Mouse (Mus musculus): ENCODE measurements around the gene Paqr5.

The Paqr5 gene

GRCm38 (mm10) chr9:61960753-61961152, 65.9 kb downstream of the Paqr5 start:
- peak in 1 of 2 experiments; percentile 73 for DNase-seq (ENCODE audit: low spot score in 2 of 2)

- peak in 1 of 2 experiments; percentile 74 for DNase-seq (ENCODE audit: low spot score in 2 of 2)
These were observed 66.6 kb downstream of the Paqr5 start for GRCm38 (mm10) chr9:61959921-61960569.

DNA sequence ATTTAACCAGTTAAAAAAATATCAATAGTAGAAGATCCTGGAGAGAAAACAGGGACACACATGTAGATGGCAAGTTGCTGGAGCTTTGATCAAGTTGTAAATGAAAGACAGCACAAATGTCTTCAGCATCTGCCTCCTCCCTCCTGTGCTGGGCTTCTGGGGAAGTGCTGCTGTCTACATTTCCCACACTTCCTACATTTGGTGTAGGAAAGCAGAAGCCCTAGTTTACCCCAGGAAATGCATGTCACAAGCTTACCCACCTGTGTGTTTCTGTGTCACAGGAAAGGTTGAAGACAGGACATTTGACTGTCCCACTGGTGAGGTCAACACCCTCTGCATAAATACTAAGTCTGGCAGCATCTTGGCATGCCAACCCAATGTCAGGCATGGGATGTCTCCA, 71.9 kb downstream of the Paqr5 start:
- DNase-seq (ENCODE audit: low spot score in 2 of 2), result no peak

- no peak for DNase-seq (ENCODE audit: low spot score in 2 of 2)
These were observed 74.4 kb downstream of the Paqr5 start for GRCm38 (mm10) chr9:61952241-61952640.

DNA sequence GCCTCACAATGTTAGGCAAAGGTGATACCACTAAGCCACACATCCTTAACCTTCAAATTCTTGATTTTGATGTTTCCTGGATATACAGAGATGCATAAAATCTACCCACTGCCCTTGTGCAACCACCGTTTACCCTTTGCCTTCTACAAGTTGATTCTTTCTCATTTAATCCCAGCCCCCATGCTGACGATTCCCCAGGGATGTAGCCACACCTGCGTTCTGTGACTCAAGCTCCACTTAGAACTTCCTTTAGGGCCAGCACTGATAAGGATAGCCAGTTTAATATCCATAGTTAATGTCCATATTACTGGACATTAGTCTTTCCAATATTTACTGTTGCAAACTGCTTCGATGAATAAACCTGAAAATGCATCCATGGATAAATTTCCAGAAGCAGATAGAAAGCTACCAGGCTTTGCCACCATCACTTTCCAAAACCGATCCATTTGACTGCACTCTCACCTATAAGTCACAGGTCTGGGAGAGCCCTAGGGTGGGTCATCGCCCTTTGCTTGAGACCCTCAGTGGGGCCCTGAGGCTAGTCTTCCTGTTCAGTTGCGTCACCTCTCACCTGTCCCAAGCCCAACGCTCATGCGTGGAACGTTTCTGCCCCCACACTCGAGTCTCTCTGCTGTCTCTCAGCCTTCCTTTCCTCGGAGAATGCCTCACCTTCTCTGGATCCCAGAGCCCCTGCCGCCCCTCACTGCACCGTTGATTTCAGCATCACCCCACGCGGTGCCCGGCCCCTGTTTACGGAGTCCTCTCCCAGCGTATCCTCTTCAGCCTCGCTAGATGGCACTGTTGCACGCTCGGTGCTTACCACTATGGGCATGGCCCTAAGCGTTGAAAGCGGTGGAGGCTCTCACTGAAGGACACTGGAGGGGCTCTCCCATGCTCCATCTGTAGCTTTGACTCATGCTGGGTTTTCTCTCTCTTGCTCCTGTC, 79.0 kb downstream of the Paqr5 start:
- peak; percentile 70 to 75 for DNase-seq (ENCODE audit: low spot score in 2 of 2)

DNA sequence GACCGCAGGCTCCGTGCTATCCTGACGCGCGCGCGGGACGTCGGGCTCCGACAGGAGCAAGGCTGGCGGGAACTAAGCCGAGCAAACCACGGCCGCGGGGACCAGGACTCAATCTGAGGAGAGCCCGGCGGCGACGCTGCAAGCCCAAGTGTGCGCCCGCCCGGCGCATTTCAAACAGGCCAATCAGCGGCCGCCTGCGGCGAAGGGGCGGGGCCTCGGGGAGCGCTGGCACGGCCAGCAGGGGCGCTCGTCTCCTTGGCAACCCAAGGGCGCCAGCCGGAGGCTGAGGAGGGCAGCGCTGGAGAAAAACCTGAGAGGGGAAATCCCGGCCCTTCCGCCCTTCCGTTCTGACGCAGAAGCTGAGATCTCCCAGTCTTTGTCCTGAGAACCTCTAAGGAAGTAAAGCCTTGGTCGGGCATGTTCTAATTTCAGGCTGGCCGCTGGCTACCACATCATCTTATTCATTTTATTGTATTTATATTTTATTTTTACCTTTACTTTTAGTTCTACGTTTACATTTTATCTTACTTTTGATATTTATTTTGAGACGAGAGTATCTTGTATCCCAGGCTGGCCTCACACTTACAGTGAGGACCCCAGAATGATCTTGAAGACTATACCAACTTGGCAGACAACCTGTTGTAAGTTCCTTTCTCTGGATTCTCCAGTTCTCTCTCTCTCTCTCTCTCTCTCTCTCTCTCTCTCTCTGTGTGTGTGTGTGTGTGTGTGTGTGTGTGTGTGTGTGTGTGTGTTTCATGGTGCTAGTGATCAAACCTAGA, 79.8 kb downstream of the Paqr5 start, which contains the start of gene Kif23:
TSS of gene Kif23 (minus strand) at position 152 of the 779 bp plus-strand sequence.
- DNase-seq (ENCODE audit: low spot score in 2 of 2), result peak; percentile 94 to 98

- no peak for DNase-seq (ENCODE audit: low spot score in 2 of 2)
These were observed 80.6 kb downstream of the Paqr5 start for GRCm38 (mm10) chr9:61945973-61946611.

GRCm38 (mm10) chr9:61941054-61941453, 85.6 kb downstream of the Paqr5 start:
- DNase-seq (ENCODE audit: low spot score in 2 of 2), result no peak

GRCm38 (mm10) chr9:61933333-61933732, 93.3 kb downstream of the Paqr5 start:
- no peak for DNase-seq (ENCODE audit: low spot score in 2 of 2)

DNA sequence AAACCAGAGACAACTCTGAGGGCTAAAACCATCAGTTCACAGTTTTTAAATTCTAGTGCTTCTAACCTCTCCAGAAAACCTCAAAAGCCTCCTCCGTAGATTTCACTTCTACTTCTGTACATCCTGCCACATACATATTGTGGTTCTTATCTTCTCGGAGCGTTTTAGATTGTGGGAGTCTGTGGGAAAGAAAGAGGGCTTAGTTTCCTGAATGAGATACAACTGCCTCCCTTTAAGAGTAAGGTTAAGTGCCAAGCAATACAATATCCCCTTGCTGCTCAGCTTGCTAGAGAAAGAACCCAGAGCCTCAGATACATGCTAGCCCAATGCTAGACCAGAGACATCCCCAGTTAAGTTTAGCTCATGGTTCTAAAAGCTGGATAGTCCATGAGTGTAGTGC, 94.6 kb downstream of the Paqr5 start:
- DNase-seq (ENCODE audit: low spot score in 2 of 2), result no peak

DNA sequence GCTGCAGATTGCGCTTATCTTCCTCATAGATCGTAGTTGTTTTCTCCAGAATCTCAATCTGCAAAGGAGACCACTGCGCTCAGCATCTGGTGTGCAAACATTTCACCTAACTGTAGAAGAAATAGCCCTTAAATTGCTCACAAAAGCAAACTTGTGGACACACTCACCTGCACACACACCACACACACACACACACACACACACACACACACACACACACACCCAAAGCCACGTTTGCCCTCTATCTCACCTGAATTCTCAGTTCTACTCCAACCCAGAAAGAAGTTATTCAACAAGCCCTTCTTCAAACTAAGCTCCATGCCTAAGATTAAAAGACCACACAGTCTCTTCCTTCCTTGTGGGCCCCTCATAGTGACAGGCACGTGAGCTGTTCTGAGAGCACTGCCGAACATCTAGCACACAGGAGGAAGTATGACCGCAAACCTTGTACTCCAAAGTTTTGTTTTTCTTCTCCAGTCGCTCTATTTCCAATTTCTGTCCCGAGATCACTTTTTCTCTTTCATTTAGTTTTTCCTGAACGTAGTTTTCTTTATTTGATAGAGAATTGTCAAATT, 101.5 kb downstream of the Paqr5 start:
- no peak for DNase-seq (ENCODE audit: low spot score in 2 of 2)

DNA sequence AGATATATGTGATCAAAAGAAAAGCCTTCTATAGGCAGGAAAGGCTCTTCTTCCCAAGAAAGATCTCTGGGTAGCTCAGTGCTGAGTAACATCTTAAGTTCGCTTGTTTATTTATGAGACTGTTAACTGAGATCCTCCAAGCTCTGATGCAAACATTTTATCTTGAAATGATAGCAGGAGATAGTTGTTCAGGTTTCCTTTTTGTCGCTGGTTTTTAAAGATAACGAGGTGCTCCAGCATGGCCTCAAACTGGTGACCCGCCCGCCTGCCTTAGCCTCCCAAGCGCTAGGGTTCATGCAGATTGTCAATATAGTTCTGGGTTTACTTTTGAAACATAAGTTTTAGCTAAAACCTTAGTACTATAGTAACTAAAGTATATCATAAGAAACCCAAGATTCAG, 106.3 kb downstream of the Paqr5 start:
- DNase-seq (ENCODE audit: low spot score in 2 of 2), result no peak

DNA sequence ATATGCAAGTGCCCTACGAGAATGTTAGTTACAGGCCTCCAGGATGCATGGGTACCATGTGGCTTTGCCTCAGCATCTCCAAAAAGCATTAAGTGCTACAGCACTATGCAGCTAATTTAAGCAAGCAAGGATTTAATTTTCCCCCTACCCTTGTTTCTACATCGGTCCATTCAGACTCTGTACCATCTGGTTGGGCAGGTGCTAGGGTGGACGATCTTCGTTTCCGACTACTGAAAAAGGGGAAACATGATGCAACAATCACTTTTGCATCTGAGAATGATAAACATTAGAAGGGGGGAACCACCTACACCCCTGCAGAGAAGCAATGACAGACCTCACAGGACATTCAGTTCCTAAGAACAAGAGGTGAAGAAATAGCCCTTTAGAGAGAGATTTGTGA, 107.2 kb downstream of the Paqr5 start:
- DNase-seq (ENCODE audit: low spot score in 2 of 2), result no peak

- no peak for DNase-seq (ENCODE audit: low spot score in 2 of 2)
These were observed 109.2 kb downstream of the Paqr5 start for GRCm38 (mm10) chr9:61917436-61917835.

- no peak for DNase-seq (ENCODE audit: low spot score in 2 of 2)
These were observed 109.7 kb downstream of the Paqr5 start for GRCm38 (mm10) chr9:61916986-61917385.

- DNase-seq (ENCODE audit: low spot score in 2 of 2), result no peak
These were observed 111.2 kb downstream of the Paqr5 start for GRCm38 (mm10) chr9:61915393-61916005.

- no peak for DNase-seq (ENCODE audit: low spot score in 2 of 2)
These were observed 111.7 kb downstream of the Paqr5 start for GRCm38 (mm10) chr9:61914917-61915300.

DNA sequence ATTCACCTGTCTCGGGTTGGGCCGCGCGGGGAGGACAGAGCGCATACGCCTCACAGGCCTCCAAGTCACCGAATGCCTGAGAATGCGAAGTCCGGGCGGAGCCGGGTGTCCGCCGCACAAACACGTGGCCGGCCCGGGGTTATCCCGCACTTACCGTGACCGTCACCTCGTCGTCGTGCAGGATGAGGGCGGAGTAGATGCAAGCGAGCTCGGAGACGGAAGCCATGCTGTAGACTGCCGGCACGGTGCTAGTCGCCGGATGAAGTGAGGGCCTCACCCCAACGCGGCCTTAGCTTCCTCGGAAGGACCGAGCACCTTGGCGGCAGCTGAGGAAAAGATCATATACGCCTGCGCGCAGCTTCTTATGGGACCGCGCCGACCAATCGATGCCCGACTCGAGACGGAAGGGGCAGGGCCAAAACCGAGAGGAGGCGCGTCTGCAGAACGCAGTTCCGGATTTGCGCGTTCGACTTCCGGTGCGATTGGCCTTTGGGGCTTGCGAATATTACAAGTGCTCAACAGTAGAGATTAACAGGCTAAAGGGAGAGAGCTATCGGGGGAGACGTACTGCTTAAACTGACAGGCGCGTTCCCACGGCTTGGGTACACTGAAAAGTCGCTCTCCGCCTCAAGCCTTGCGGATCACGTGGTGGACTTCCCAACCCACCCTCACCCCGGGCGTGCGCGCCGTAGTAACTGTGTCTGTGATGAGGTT, 112.3 kb downstream of the Paqr5 start, which contains the start of gene Rplp1:
TSS of gene Rplp1 (minus strand) at position 340 of the 714 bp plus-strand sequence.
- peak; percentile 91 to 95 for DNase-seq (ENCODE audit: low spot score in 2 of 2)

DNA sequence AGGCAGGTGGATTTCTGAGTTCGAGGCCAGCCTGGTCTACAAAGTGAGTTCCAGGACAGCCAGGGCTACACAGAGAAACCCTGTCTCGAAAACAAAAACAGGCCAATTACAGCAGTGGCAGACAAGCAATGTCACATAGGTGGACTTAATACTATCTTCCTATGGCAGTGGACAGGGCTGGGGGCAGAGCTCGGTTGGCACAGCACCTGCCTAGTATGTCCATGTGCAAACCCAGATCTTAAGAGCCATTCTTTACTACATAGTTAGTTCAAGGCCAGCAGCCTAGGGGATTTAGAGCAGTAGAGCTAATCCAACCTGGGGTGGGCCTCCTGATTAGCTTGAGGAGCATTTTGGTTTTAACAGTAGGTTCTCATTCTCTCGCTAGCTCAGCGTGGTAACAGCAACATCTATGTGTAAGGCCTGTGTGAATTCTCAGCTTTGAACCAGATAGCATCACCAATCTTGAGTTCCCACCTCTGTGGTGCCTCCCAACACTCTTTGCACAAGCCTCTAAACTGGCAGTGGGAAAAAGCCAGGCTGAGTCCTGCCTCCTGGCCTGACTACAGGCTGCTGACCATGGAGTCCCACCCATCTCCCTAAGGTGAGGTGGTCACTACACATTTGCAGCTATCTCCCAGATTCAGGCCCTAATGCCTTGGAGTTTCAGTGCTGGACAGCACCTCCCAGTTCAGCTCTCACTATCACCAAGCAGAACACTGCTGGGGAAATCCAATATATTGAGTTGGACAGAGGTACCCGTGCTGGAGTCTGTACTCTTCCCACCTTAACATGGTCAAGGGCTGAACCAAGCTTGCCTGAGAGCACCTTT, 115.1 kb downstream of the Paqr5 start:
- DNase-seq (ENCODE audit: low spot score in 2 of 2), result no peak

Data from urinary bladder, adult 18-20 months (tissue).